ENCODE assay signal across 24 mouse cellular contexts in genomic region chr7:16108886-16109542, GRCm38 (mm10). TPM values are rescaled to one million over a fixed set of nuclear protein-coding genes. Genes with fewer than 3 reads are reported as not detected.
DNase-seq lines count a peak whose midpoint lies in the region; ATAC-seq and TF ChIP-seq lines count a peak whose summit lies in the region.
"Had no signal": no experiment of that assay in that cellular context is flagged by ENCODE, and none has a peak within 500 bp of the region (broad histone marks: within the 10 kb centered on the region; RNA-seq: fewer than 3 reads in every experiment).

No protein-coding gene starts in this region.

- H3K27ac ChIP-seq in layer of hippocampus, adult 2 months = peak overlapping the region; percentile 93
- H3K27ac ChIP-seq in hindbrain, embryonic 12.5 days = no peak overlapping the region
- H3K27ac ChIP-seq: embryonic facial prominence, embryonic 13.5 days; forebrain, embryonic 12.5 days; hindbrain, embryonic 10.5 days; hindbrain, embryonic 15.5 days had no signal

- peaks cover 9% of the 10 kb centered on the region for H3K4me1 ChIP-seq in hindbrain, embryonic 12.5 days
- H3K4me1 ChIP-seq: embryonic facial prominence, embryonic 13.5 days; forebrain, embryonic 12.5 days; heart, embryonic 12.5 days had no signal

- no peaks in the 10 kb centered on the region for H3K27me3 ChIP-seq in hindbrain, embryonic 12.5 days
- H3K27me3 ChIP-seq: embryonic facial prominence, embryonic 13.5 days; forebrain, embryonic 12.5 days; heart, embryonic 12.5 days; hindbrain, embryonic 15.5 days had no signal

- H3K4me2 ChIP-seq in hindbrain, embryonic 12.5 days (replicated peaks) = no peak overlapping the region
- H3K4me2 ChIP-seq: embryonic facial prominence, embryonic 13.5 days; forebrain, embryonic 12.5 days; heart, embryonic 12.5 days; hindbrain, embryonic 15.5 days had no signal

- H3K4me3 ChIP-seq in layer of hippocampus, adult 2 months = no peak overlapping the region
- H3K4me3 ChIP-seq in hindbrain, embryonic 12.5 days = no peak overlapping the region
- H3K4me3 ChIP-seq: embryonic facial prominence, embryonic 13.5 days; forebrain, embryonic 12.5 days; heart, embryonic 12.5 days; hindbrain, embryonic 10.5 days; hindbrain, embryonic 15.5 days had no signal

- no peaks in the 10 kb centered on the region for H3K9me3 ChIP-seq in hindbrain, embryonic 12.5 days (replicated peaks)
- H3K9me3 ChIP-seq: embryonic facial prominence, embryonic 13.5 days; forebrain, embryonic 12.5 days; G1E; heart, embryonic 12.5 days; hindbrain, embryonic 10.5 days; hindbrain, embryonic 15.5 days had no signal

- H3K9ac ChIP-seq in hindbrain, embryonic 12.5 days = no peak overlapping the region
- H3K9ac ChIP-seq: embryonic facial prominence, embryonic 13.5 days; forebrain, embryonic 12.5 days; heart, embryonic 12.5 days; hindbrain, embryonic 15.5 days had no signal

- H3K36me3 ChIP-seq in hindbrain, embryonic 12.5 days = peaks cover 76% of the 10 kb centered on the region

- DNase-seq in cerebellum, adult 11-12 months = peak; percentile 57
- peak; percentile 53 to 64 for DNase-seq in cerebellum, postnatal 14 days
- no peak for DNase-seq in cerebellum, adult 9-10 months
- no peak for DNase-seq in layer of hippocampus, adult 2 months (ENCODE audit: low spot score in 2 of 2)
- DNase-seq in layer of hippocampus, adult 9-11 months = no peak
- DNase-seq: adrenal gland, postnatal 10 days; B cell, adult 2 months; gastrocnemius, postnatal 25 days; kidney, adult 2 months had no signal

- WGBS in hindbrain, embryonic 12.5 days = 93% methylated on average over 9 of the region's 9 CpGs

- no peak for ATAC-seq in cerebellum, adult (ENCODE audit: insufficient number of reproducible peaks, low FRiP score, low TSS enrichment)
- no peak for ATAC-seq in hindbrain, embryonic 12.5 days (ENCODE audit: low FRiP score)
- ATAC-seq: CD4-positive, CD25-positive, alpha-beta regulatory T cell, adult 4 months; forebrain, embryonic 16.5 days; intestine, embryonic 16.5 days had no signal

- TF ChIP-seq CTCF in layer of hippocampus, adult 2 months (conservative IDR thresholded peaks at IDR 0.05) = no peak

RNA-seq across cellular contexts. Expression of gene Kptn, which starts 10.7 kb away (rescaled TPM):
- 10 to 100 TPM; 39.4 to 47.0 TPM for total RNA-seq in layer of hippocampus, adult 2 months (2021)
- 30.9 and 31.5 TPM in 2 replicates for polyA plus RNA-seq in hindbrain, embryonic 12.5 days (2016; fragmentation: Nextera tagmentation; extraction: Ambion mirVana)

RNA-seq across cellular contexts. Expression of gene Napa, which starts 10.8 kb away (rescaled TPM):
- total RNA-seq in layer of hippocampus, adult 2 months (2021) = 100 to 1,000 TPM; 309 to 325 TPM
- polyA plus RNA-seq in hindbrain, embryonic 12.5 days (2016; fragmentation: Nextera tagmentation; extraction: Ambion mirVana) = 182 and 191 TPM in 2 replicates

RNA-seq across cellular contexts. Expression of gene Slc8a2, which starts 20.6 kb away (rescaled TPM):
- total RNA-seq in layer of hippocampus, adult 2 months (2021) = 100 to 1,000 TPM; 305 to 320 TPM
- 1.1 and 1.3 TPM in 2 replicates for polyA plus RNA-seq in hindbrain, embryonic 12.5 days (2016; fragmentation: Nextera tagmentation; extraction: Ambion mirVana)
- total RNA-seq: granulocyte monocyte progenitor cell, adult 5-6 weeks had no signal
- polyA plus RNA-seq: CD4-positive, CD25-positive, alpha-beta regulatory T cell, adult 4 months had no signal

RNA-seq across cellular contexts. Expression of gene Zfp541, which starts 47.4 kb away (rescaled TPM):
- total RNA-seq in layer of hippocampus, adult 2 months (2021) = 1 to 10 TPM in 1 of 2 experiments, under 1 TPM in 1; 0.59 to 1.1 TPM
- 0.05 and 0.07 TPM in 2 replicates for polyA plus RNA-seq in hindbrain, embryonic 12.5 days (2016; fragmentation: Nextera tagmentation; extraction: Ambion mirVana)
- total RNA-seq: G1E; gastrocnemius, postnatal 25 days; heart, adult 8-10 months; heart, postnatal 25 days had no signal
- polyA plus RNA-seq: CD4-positive, CD25-positive, alpha-beta regulatory T cell, adult 4 months; forebrain, embryonic 12.5 days; G1E; heart, embryonic 16.5 days; kidney, adult 2 months had no signal

Comparison
In these comparisons a context has a peak if more than half of its experiments do, and no peak if none do; other contexts are left out.
1. DNase-seq: peak in cerebellum, adult 11-12 months (single experiment) and cerebellum, postnatal 14 days (2 of 2); none in cerebellum, adult 9-10 months (single experiment), layer of hippocampus, adult 2 months (0 of 2) and layer of hippocampus, adult 9-11 months (single experiment).